Mouse (Mus musculus): ENCODE measurements around the gene Flt3. TPM values are rescaled to one million over a fixed set of nuclear protein-coding genes. Genes with fewer than 3 reads are reported as not detected.

Flt3 gene
- polyA plus RNA-seq, 2 experiments from 2014 or later, result 0.13 TPM; not detected in 1

Other genes starting within 250 kb of the Flt3 start
- gene Gsx1, start 211.8 kb downstream of the Flt3 start, polyA plus RNA-seq (2017; shearing (Covaris generic)), result not detected
- gene Pdx1, start 130.5 kb downstream of the Flt3 start, polyA plus RNA-seq (2017; shearing (Covaris generic)), result not detected
- not detected for gene Cdx2, start 93.2 kb downstream of the Flt3 start, polyA plus RNA-seq (2017; shearing (Covaris generic))
- not detected for gene Urad, start 78.0 kb downstream of the Flt3 start, polyA plus RNA-seq (2017; shearing (Covaris generic))
- 100 to 1,000 TPM; 135 to 188 TPM for gene Pan3, start 29.7 kb upstream of the Flt3 start, polyA plus RNA-seq (2017; shearing (Covaris generic))

Measured in activated CD4-positive, CD25-positive, alpha-beta regulatory T cell, adult 4 months (primary cell).